In genomic region chr6:17321976-17322375, GRCm38 (mm10) we compare ENCODE assay signal across 16 mouse cellular contexts.
"Had no signal": no experiment of that assay in that cellular context is flagged by ENCODE, and none has a peak within 500 bp of the region (broad histone marks: within the 10 kb centered on the region; RNA-seq: fewer than 3 reads in every experiment).

No protein-coding gene starts in this region.

- H3K9ac ChIP-seq: limb, embryonic 15.5 days; liver, embryonic 15.5 days; lung, embryonic 15.5 days; stomach, embryonic 15.5 days had no signal

- H3K36me3 ChIP-seq: limb, embryonic 15.5 days; liver, embryonic 15.5 days; lung, embryonic 15.5 days had no signal

- H3K27ac ChIP-seq: limb, embryonic 15.5 days; liver, embryonic 15.5 days; lung, embryonic 15.5 days; stomach, embryonic 15.5 days had no signal

- H3K27me3 ChIP-seq: limb, embryonic 15.5 days; liver, embryonic 15.5 days; lung, embryonic 15.5 days; stomach, embryonic 15.5 days had no signal

- H3K4me3 ChIP-seq: limb, embryonic 15.5 days; liver, embryonic 15.5 days; lung, embryonic 15.5 days; stomach, embryonic 15.5 days had no signal

- H3K4me2 ChIP-seq: limb, embryonic 15.5 days; liver, embryonic 11.5 days; liver, embryonic 15.5 days; lung, embryonic 15.5 days; midbrain, embryonic 11.5 days; stomach, embryonic 15.5 days had no signal

- H3K9me3 ChIP-seq: limb, embryonic 15.5 days; liver, embryonic 15.5 days; lung, embryonic 15.5 days; stomach, embryonic 15.5 days had no signal

- DNase-seq: kidney, adult 9 months; kidney, postnatal 14 days; kidney, postnatal 4 days; lung, adult 18-20 months; lung, postnatal 10 days; lung, postnatal 36 days; midbrain, embryonic 14.5 days; right cerebral cortex, postnatal 25 days; spleen, adult 18-20 months; thymus, postnatal 25 days had no signal
